Mouse (Mus musculus) cortical plate, adult 2 months (tissue): Measurements from ENCODE around the gene Hmgcl. TPM values are rescaled to one million over a fixed set of nuclear protein-coding genes. Genes with fewer than 3 reads are reported as not detected.

Experiments
- H3K27ac ChIP-seq: fragments of 200-500 bp; 2 replicates; pipeline ENCODE4 v1.5.1; 2012; ENCODE audit warnings: low read length, control low read depth, inconsistent platforms; ENCODE audit not compliant: insufficient read depth
- H3K4me1 ChIP-seq: fragments of 200-500 bp; 2 replicates; pipeline ENCODE4 v1.6.1; 2011; ENCODE audit warnings: low read length; ENCODE audit not compliant: control insufficient read depth, insufficient read depth
- H3K4me3 ChIP-seq: fragments of 200-500 bp; 2 replicates; pipeline ENCODE4 v1.5.1; 2011; ENCODE audit warnings: mild to moderate bottlenecking, low read length, control low read depth; ENCODE audit not compliant: insufficient read depth
- CTCF ChIP-seq: fragments of 200-500 bp; IDR thresholded peaks from 2 replicates; pipeline ENCODE4 v1.5.1; 2011; ENCODE audit warnings: mild to moderate bottlenecking, control low read depth, low read length; ENCODE audit not compliant: insufficient read depth; ENCODE audit errors: extremely low read depth
- POLR2A ChIP-seq: fragments of 200-500 bp; IDR thresholded peaks from 2 replicates; pipeline ENCODE4 v1.6.1; 2011; ENCODE audit warnings: mild to moderate bottlenecking, low read length, control low read depth; ENCODE audit not compliant: insufficient read depth; ENCODE audit errors: extremely low read depth
- polyA plus RNA-seq: library from polyadenylated mRNA; depleted of rRNA; stranded (reverse); fragments of >200 nt; gene quantifications from 2 replicates; pipeline ENCODE4 v1.2.3, GENCODE M21; 2012; rRNA removed

Gene Hmgcl
- polyA plus RNA-seq: 46.4 and 50.5 TPM in 2 replicates

DNA sequence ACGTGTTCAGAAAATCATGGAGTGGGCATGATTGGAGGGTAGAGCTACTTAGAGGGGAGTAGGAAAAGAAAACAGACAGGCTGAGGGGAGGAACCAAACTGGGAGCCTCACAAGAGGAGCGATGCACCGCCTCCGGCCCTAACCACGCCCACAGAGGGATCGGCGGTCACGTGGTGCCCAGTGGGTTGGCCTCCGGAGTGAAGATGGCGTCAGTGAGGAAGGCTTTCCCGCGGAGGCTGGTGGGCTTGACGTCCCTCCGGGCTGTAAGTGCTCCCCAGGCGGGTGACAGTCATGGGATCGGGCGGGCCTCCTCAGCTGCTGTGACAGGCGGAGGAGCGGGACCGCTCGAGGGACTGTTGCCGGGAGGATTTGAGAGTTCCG lies at the start of gene Hmgcl:
TSS of gene Hmgcl (plus strand) at position 171 of the 381 bp plus-strand sequence.
- TF ChIP-seq POLR2A (peak; percentile 98), CTCF (no peak)
- Histone ChIP-seq H3K27ac (peak within 1 kb of the TSS; percentile 17; the same call in 1 of the 2 replicates), H3K4me1 (peaks cover 3% of the 10 kb centered on the region), H3K4me3 (peak within 1 kb of the TSS; percentile 79)

GRCm38 (mm10) chr4:135898380-135899049 lies 47.7 kb upstream of the Hmgcl start:
- no peaks in the 10 kb centered on the region for H3K4me1 ChIP-seq
- no peak overlapping the region for H3K4me3 ChIP-seq
- TF ChIP-seq CTCF (no peak), POLR2A (no peak)
- no peak overlapping the region for H3K27ac ChIP-seq

DNA sequence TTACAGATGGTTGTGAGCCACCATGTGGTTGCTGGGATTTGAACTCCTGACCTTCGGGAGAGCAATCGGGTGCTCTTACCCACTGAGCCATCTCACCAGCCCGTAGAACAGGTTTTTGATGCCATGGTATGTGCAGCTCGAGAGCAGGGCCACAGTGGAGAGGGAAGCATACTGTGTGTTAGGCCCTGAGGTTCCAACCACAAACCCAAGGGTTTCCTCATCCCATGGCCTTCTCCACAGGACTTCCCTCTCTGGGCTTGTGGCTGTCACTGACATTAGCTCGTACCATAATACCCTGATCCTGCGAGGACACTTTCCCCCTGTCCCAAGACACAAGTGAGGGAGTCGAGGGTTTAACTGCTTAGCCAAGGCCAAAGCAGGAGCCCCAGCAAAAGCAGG lies 47.2 kb upstream of the Hmgcl start:
- TF ChIP-seq CTCF: no peak
- TF ChIP-seq POLR2A: no peak
- H3K4me1 ChIP-seq: no peaks in the 10 kb centered on the region
- no peak overlapping the region for H3K27ac ChIP-seq

GRCm38 (mm10) chr4:135900008-135900407 lies 46.2 kb upstream of the Hmgcl start:
- Histone ChIP-seq H3K4me1 (no peaks in the 10 kb centered on the region), H3K27ac (no peak overlapping the region), H3K4me3 (no peak overlapping the region)
- TF ChIP-seq CTCF (no peak), POLR2A (no peak)

More for the DNA sequence above, 47.2 kb upstream of the Hmgcl start:
- H3K4me3 ChIP-seq: no peak overlapping the region

GRCm38 (mm10) chr4:135902606-135903242 lies 43.5 kb upstream of the Hmgcl start:
- H3K27ac ChIP-seq: no peak overlapping the region

GRCm38 (mm10) chr4:135904810-135905209 lies 41.4 kb upstream of the Hmgcl start:
- no peak overlapping the region for H3K27ac ChIP-seq
- no peak overlapping the region for H3K4me3 ChIP-seq
- no peaks in the 10 kb centered on the region for H3K4me1 ChIP-seq
- TF ChIP-seq CTCF (no peak), POLR2A (no peak)

More at GRCm38 (mm10) chr4:135902606-135903242, 43.5 kb upstream of the Hmgcl start:
- H3K4me1 ChIP-seq: no peaks in the 10 kb centered on the region
- TF ChIP-seq CTCF: no peak
- TF ChIP-seq POLR2A: no peak
- H3K4me3 ChIP-seq: no peak overlapping the region

DNA sequence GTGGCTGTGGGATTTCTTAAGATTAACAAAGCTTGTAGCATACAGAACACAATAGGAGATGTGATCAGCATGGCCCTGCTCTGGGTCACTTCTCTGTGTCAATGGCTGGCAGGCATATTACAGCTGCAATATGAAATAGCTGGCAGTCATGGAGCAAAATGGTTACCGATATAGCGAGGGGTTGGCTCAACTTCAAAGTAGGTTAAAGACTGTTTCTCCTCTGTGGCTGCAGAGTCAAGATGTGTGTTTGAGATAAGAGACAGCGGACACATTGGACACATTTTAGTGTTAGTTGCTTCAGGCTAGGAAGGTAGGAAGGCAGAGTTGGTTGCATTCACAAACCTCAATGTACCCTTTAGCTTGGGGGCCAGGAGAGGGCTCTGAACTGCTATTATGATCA lies 39.6 kb upstream of the Hmgcl start:
- Histone ChIP-seq H3K27ac (no peak overlapping the region), H3K4me1 (no peaks in the 10 kb centered on the region), H3K4me3 (no peak overlapping the region)
- TF ChIP-seq POLR2A: no peak
- TF ChIP-seq CTCF: no peak

- H3K4me1 ChIP-seq: no peaks in the 10 kb centered on the region
- no peak for TF ChIP-seq POLR2A
- TF ChIP-seq CTCF: no peak
- no peak overlapping the region for H3K4me3 ChIP-seq
- no peak overlapping the region for H3K27ac ChIP-seq
Observed at GRCm38 (mm10) chr4:135909326-135910066, 36.8 kb upstream of the Hmgcl start.

DNA sequence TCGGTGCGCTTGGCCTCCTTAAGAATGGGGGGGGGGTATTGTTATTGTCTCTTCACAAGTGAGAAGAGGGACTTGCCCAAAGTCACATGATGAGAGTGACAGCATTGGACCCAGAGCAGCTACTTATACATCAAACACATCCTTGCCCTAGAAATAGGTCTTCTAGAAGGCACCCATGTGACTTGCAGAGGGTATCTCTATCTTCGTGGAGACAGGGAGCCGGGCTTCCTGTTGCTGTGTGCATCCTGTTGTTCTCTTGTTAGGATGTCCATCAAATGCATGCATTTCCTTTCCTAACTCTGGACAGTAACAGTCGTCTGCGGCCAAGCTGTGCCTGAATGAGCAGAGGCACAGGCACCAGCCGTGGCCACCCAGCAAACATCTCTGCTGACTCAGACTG lies 34.7 kb upstream of the Hmgcl start:
- Histone ChIP-seq H3K4me3 (no peak overlapping the region), H3K27ac (no peak overlapping the region), H3K4me1 (no peaks in the 10 kb centered on the region)
- no peak for TF ChIP-seq POLR2A
- no peak for TF ChIP-seq CTCF

DNA sequence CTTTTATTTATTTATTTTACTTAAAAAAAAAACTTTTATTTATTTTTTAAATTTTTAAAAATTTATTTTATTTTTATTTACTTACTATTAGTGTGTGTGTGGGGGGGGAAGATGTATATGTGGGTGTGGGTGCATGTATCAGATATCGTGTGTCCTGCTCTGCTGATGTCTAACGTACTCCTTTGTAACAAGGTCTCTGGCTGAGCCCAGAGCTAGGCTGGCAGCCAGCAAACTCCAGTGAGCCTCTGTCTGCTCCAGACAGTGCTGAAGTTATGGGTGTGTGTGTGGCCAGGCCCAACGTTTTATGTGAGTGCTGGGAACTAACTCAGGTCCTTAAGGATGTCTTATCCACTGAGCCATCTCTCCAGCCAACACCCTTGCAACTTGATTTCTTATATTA lies 34.1 kb upstream of the Hmgcl start:
- H3K4me3 ChIP-seq: no peak overlapping the region
- no peak overlapping the region for H3K27ac ChIP-seq
- TF ChIP-seq POLR2A: no peak
- TF ChIP-seq CTCF: no peak
- H3K4me1 ChIP-seq: no peaks in the 10 kb centered on the region
